Mouse (Mus musculus) erythroblast, embryonic 14.5 days (primary cell): ENCODE measurements around the gene Csrp3.

Experiments used
- GATA1 ChIP-seq: IDR thresholded peaks from 2 replicates; pipeline ENCODE4 v1.6.1; 2012; ENCODE audit warnings: low read length, inconsistent platforms, mixed read lengths
- TAL1 ChIP-seq: IDR thresholded peaks from 3 replicates; pipeline ENCODE4 v1.6.1; 2012; ENCODE audit warnings: low read length, inconsistent platforms, mixed read lengths

- no peak for TF ChIP-seq TAL1
- TF ChIP-seq GATA1, result no peak
Observed at GRCm38 (mm10) chr7:48895475-48895874, 47.6 kb upstream of the Csrp3 start.
